Mouse (Mus musculus): ENCODE measurements around the gene Ftcd. TPM values are rescaled to one million over a fixed set of nuclear protein-coding genes. Genes with fewer than 3 reads are reported as not detected.

The Ftcd gene
- polyA plus RNA-seq, 1 experiment from 2014 or later: not detected

DNA sequence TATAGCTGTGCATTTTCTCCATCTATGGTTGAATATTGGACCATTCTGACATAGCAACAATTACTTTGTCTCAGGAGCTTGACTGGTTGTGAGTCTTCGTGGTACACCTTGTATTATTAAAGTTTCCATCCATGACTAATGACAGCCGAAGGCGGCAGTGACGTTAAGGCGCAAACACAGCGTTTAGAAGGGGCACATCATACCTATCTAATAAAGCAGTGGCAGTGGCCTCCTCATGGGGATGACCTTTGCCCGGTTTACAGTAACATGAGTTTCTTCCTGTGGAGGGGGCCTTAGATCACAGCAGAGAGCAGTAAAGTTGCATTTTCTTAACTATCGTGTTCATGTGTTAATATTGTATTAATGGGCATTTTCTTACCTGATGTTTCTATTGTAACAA, 27.2 kb upstream of the Ftcd start:
- Histone ChIP-seq H3K36me3 (ENCODE audit: control insufficient read depth, insufficient read depth, low read length) (peaks cover 90% of the 10 kb centered on the region), H3K27me3 (ENCODE audit: control insufficient read depth, insufficient read depth, low read length) (no peaks in the 10 kb centered on the region), H3K4me3 (ENCODE audit: low read depth, low read length) (no peak overlapping the region), H3K4me2 (ENCODE audit: low read depth, low read length) (no peak overlapping the region), H3K27ac (ENCODE audit: low read depth, low read length) (no peak overlapping the region), H3K9me3 (ENCODE audit: control insufficient read depth, low read length) (no peaks in the 10 kb centered on the region), H3K9ac (replicated peaks; ENCODE audit: low read depth, low read length) (no peak overlapping the region), H3K4me1 (ENCODE audit: control insufficient read depth, insufficient read depth, low read length) (no peaks in the 10 kb centered on the region)
- WGBS: 95% methylated on average over 8 of the region's 8 CpGs
- ATAC-seq (ENCODE audit: low read depth): no peak

GRCm38 (mm10) chr10:76550458-76550857, 25.0 kb upstream of the Ftcd start:
- Histone ChIP-seq H3K9me3 (ENCODE audit: control insufficient read depth, low read length) (no peaks in the 10 kb centered on the region), H3K4me3 (ENCODE audit: low read depth, low read length) (no peak overlapping the region), H3K4me2 (ENCODE audit: low read depth, low read length) (no peak overlapping the region), H3K36me3 (ENCODE audit: control insufficient read depth, insufficient read depth, low read length) (peaks cover 78% of the 10 kb centered on the region), H3K27ac (ENCODE audit: low read depth, low read length) (no peak overlapping the region), H3K9ac (replicated peaks; ENCODE audit: low read depth, low read length) (no peak overlapping the region), H3K27me3 (ENCODE audit: control insufficient read depth, insufficient read depth, low read length) (no peaks in the 10 kb centered on the region), H3K4me1 (ENCODE audit: control insufficient read depth, insufficient read depth, low read length) (no peaks in the 10 kb centered on the region)
- no peak for ATAC-seq (ENCODE audit: low read depth)
- 95% methylated on average over 5 of the region's 5 CpGs for WGBS

DNA sequence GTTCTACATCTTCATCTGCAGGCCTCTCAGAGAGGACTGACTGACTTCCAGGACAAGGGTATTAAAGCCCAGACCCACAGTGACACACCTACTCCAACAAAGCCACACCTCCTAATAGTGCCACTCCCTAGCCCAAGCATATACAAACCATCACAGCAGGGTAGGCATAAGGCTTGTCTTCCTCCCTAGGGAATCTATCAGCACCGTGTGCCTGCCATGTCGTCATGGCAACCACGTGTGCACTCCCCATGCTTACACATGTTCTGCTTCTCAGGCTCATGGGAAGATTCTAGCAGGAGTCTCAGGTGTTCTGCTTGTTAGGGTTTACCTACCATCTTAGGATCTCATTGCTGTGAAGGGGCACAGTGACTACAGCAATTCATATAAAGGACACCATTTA, 23.9 kb upstream of the Ftcd start:
- H3K27me3 ChIP-seq (ENCODE audit: control insufficient read depth, insufficient read depth, low read length): no peaks in the 10 kb centered on the region
- 76% methylated on average over 3 of the region's 3 CpGs for WGBS
- H3K9me3 ChIP-seq (ENCODE audit: control insufficient read depth, low read length): no peaks in the 10 kb centered on the region
- H3K9ac ChIP-seq (replicated peaks; ENCODE audit: low read depth, low read length): no peak overlapping the region
- H3K27ac ChIP-seq (ENCODE audit: low read depth, low read length): no peak overlapping the region
- H3K4me1 ChIP-seq (ENCODE audit: control insufficient read depth, insufficient read depth, low read length): no peaks in the 10 kb centered on the region
- H3K4me3 ChIP-seq (ENCODE audit: low read depth, low read length): no peak overlapping the region
- H3K4me2 ChIP-seq (ENCODE audit: low read depth, low read length): no peak overlapping the region
- ATAC-seq (ENCODE audit: low read depth): no peak
- peaks cover 68% of the 10 kb centered on the region for H3K36me3 ChIP-seq (ENCODE audit: control insufficient read depth, insufficient read depth, low read length)

GRCm38 (mm10) chr10:76554061-76554460, 21.4 kb upstream of the Ftcd start:
- no peak overlapping the region for H3K4me3 ChIP-seq (ENCODE audit: low read depth, low read length)
- no peak overlapping the region for H3K27ac ChIP-seq (ENCODE audit: low read depth, low read length)
- no peaks in the 10 kb centered on the region for H3K4me1 ChIP-seq (ENCODE audit: control insufficient read depth, insufficient read depth, low read length)
- H3K9me3 ChIP-seq (ENCODE audit: control insufficient read depth, low read length): no peaks in the 10 kb centered on the region
- no peaks in the 10 kb centered on the region for H3K27me3 ChIP-seq (ENCODE audit: control insufficient read depth, insufficient read depth, low read length)
- no peak for ATAC-seq (ENCODE audit: low read depth)
- H3K9ac ChIP-seq (replicated peaks; ENCODE audit: low read depth, low read length): no peak overlapping the region
- peaks cover 51% of the 10 kb centered on the region for H3K36me3 ChIP-seq (ENCODE audit: control insufficient read depth, insufficient read depth, low read length)
- 86% methylated on average over 5 of the region's 5 CpGs for WGBS
- no peak overlapping the region for H3K4me2 ChIP-seq (ENCODE audit: low read depth, low read length)

- Histone ChIP-seq H3K9me3 (ENCODE audit: control insufficient read depth, low read length) (no peaks in the 10 kb centered on the region), H3K36me3 (ENCODE audit: control insufficient read depth, insufficient read depth, low read length) (no peaks in the 10 kb centered on the region), H3K9ac (replicated peaks; ENCODE audit: low read depth, low read length) (no peak within 1 kb of the TSS), H3K27me3 (ENCODE audit: control insufficient read depth, insufficient read depth, low read length) (no peaks in the 10 kb centered on the region), H3K27ac (ENCODE audit: low read depth, low read length) (no peak within 1 kb of the TSS), H3K4me2 (ENCODE audit: low read depth, low read length) (no peak within 1 kb of the TSS), H3K4me1 (ENCODE audit: control insufficient read depth, insufficient read depth, low read length) (no peaks in the 10 kb centered on the region), H3K4me3 (ENCODE audit: low read depth, low read length) (no peak within 1 kb of the TSS)
- WGBS: 92% methylated on average over 10 of the region's 10 CpGs
- ATAC-seq (ENCODE audit: low read depth): no peak
Measured at GRCm38 (mm10) chr10:76561972-76562371, 13.5 kb upstream of the Ftcd start, which contains the start of gene Spatc1l. TSS of gene Spatc1l (plus strand) at chr10:76562272.

GRCm38 (mm10) chr10:76569996-76570685, 5.3 kb upstream of the Ftcd start:
- Histone ChIP-seq H3K36me3 (ENCODE audit: control insufficient read depth, insufficient read depth, low read length) (no peaks in the 10 kb centered on the region), H3K27ac (ENCODE audit: low read depth, low read length) (no peak overlapping the region), H3K27me3 (ENCODE audit: control insufficient read depth, insufficient read depth, low read length) (no peaks in the 10 kb centered on the region), H3K9ac (replicated peaks; ENCODE audit: low read depth, low read length) (no peak overlapping the region), H3K4me2 (ENCODE audit: low read depth, low read length) (no peak overlapping the region), H3K4me3 (ENCODE audit: low read depth, low read length) (no peak overlapping the region), H3K9me3 (ENCODE audit: control insufficient read depth, low read length) (no peaks in the 10 kb centered on the region), H3K4me1 (ENCODE audit: control insufficient read depth, insufficient read depth, low read length) (no peaks in the 10 kb centered on the region)
- ATAC-seq (ENCODE audit: low read depth): no peak
- WGBS: 91% methylated on average over 22 of the region's 22 CpGs

DNA sequence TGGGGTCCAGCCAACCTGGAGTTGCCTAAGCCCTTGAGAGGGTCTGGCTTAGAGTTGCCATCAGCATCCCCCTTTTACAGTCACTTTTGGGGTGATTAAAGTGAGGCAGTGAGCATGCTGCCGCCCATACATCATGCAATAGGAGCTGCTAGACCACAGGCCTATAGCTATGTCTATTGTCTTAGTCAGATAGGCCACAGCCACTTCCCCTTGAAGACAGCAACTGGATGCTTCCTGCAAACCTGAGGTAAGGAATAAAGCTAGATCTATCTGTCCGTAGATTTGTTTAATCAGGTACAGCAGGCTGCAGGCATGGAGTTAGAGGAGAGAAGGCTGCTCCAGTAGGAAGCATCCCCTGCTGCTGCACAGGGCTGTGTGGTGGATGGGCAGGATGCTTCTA, 4.4 kb upstream of the Ftcd start:
- no peak overlapping the region for H3K4me2 ChIP-seq (ENCODE audit: low read depth, low read length)
- H3K4me1 ChIP-seq (ENCODE audit: control insufficient read depth, insufficient read depth, low read length): no peaks in the 10 kb centered on the region
- H3K4me3 ChIP-seq (ENCODE audit: low read depth, low read length): no peak overlapping the region
- no peaks in the 10 kb centered on the region for H3K27me3 ChIP-seq (ENCODE audit: control insufficient read depth, insufficient read depth, low read length)
- no peak overlapping the region for H3K27ac ChIP-seq (ENCODE audit: low read depth, low read length)
- H3K36me3 ChIP-seq (ENCODE audit: control insufficient read depth, insufficient read depth, low read length): no peaks in the 10 kb centered on the region
- no peak overlapping the region for H3K9ac ChIP-seq (replicated peaks; ENCODE audit: low read depth, low read length)
- H3K9me3 ChIP-seq (ENCODE audit: control insufficient read depth, low read length): no peaks in the 10 kb centered on the region
- no peak for ATAC-seq (ENCODE audit: low read depth)
- 75% methylated on average over 2 of the region's 2 CpGs for WGBS

DNA sequence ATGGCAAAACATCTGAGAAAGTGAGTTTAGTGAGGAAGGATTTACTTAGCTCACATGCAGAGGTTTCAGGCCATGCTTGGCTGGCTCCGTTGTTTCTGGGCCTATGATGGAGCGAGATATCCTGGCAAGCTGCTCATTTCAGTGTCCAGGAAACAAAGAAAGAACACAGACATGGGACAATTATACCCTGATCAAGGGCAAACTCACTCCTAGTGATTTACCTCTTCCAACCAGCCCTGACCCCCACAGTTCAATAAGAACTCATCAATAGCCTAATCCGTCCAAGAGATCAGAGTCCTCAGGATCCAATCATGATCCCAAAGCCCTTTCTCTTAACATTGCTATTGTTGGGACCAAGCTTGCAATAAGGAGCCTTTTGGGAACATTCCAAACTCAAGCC, 3.3 kb upstream of the Ftcd start:
- H3K4me3 ChIP-seq (ENCODE audit: low read depth, low read length): no peak overlapping the region
- WGBS: 68% methylated on average over 3 of the region's 3 CpGs
- ATAC-seq (ENCODE audit: low read depth): no peak

GRCm38 (mm10) chr10:76576920-76577319, 1.5 kb downstream of the Ftcd start:
- ATAC-seq (ENCODE audit: low read depth): no peak
- Histone ChIP-seq H3K27me3 (ENCODE audit: control insufficient read depth, insufficient read depth, low read length) (no peaks in the 10 kb centered on the region), H3K4me1 (ENCODE audit: control insufficient read depth, insufficient read depth, low read length) (no peaks in the 10 kb centered on the region), H3K4me3 (ENCODE audit: low read depth, low read length) (no peak overlapping the region), H3K9ac (replicated peaks; ENCODE audit: low read depth, low read length) (no peak overlapping the region), H3K36me3 (ENCODE audit: control insufficient read depth, insufficient read depth, low read length) (no peaks in the 10 kb centered on the region), H3K4me2 (ENCODE audit: low read depth, low read length) (no peak overlapping the region), H3K27ac (ENCODE audit: low read depth, low read length) (no peak overlapping the region), H3K9me3 (ENCODE audit: control insufficient read depth, low read length) (no peaks in the 10 kb centered on the region)
- 87% methylated on average over 7 of the region's 7 CpGs for WGBS

More for the DNA sequence above, 3.3 kb upstream of the Ftcd start:
- Histone ChIP-seq H3K9me3 (ENCODE audit: control insufficient read depth, low read length) (no peaks in the 10 kb centered on the region), H3K4me1 (ENCODE audit: control insufficient read depth, insufficient read depth, low read length) (no peaks in the 10 kb centered on the region), H3K4me2 (ENCODE audit: low read depth, low read length) (no peak overlapping the region), H3K36me3 (ENCODE audit: control insufficient read depth, insufficient read depth, low read length) (no peaks in the 10 kb centered on the region), H3K27me3 (ENCODE audit: control insufficient read depth, insufficient read depth, low read length) (no peaks in the 10 kb centered on the region), H3K27ac (ENCODE audit: low read depth, low read length) (no peak overlapping the region), H3K9ac (replicated peaks; ENCODE audit: low read depth, low read length) (no peak overlapping the region)
